Mouse (Mus musculus) G1E (cell line): Measurements from ENCODE around the gene Tmeff2. TPM values are rescaled to one million over a fixed set of nuclear protein-coding genes. Genes with fewer than 3 reads are reported as not detected.

Experiments used
- ATAC-seq: 2 replicates; pipeline ENCODE4 v1.8.0; 2016; ENCODE audit warnings: mild to moderate bottlenecking; ENCODE audit not compliant: insufficient number of reproducible peaks, poor library complexity, low FRiP score, severe bottlenecking; ENCODE audit errors: extremely low read depth
- DNase-seq: peaks from one replicate; pipeline ENCODE4 v3.0.0; 2012; ENCODE audit warnings: low spot score
- H3K27me3 ChIP-seq: 2 replicates; pipeline ENCODE4 v1.6.1; 2012; ENCODE audit warnings: mild to moderate bottlenecking, low read length, inconsistent platforms; ENCODE audit not compliant: insufficient read depth
- H3K36me3 ChIP-seq: replicated peaks from 2 replicates; pipeline ENCODE3; 2012; ENCODE audit warnings: mild to moderate bottlenecking, inconsistent platforms
- H3K4me1 ChIP-seq: 2 replicates; pipeline ENCODE4 v1.6.1; 2012; ENCODE audit warnings: low read depth, low read length, inconsistent platforms, mixed read lengths; ENCODE audit not compliant: insufficient read depth
- H3K4me3 ChIP-seq: 2 replicates; pipeline ENCODE4 v1.5.1; 2012; ENCODE audit warnings: low read depth, mild to moderate bottlenecking, inconsistent platforms, low read length, moderate library complexity, mixed read lengths
- H3K9me3 ChIP-seq: replicated peaks from 2 replicates; pipeline ENCODE4 v1.6.1; 2012; ENCODE audit warnings: inconsistent platforms
- CTCF ChIP-seq: IDR thresholded peaks from 2 replicates; pipeline ENCODE4 v1.5.1; 2012; ENCODE audit warnings: low read depth, low read length, inconsistent platforms, mixed read lengths
- GATA1 ChIP-seq: IDR thresholded peaks from 2 replicates; pipeline ENCODE4 v1.6.1; 2012; ENCODE audit warnings: borderline replicate concordance, low read length, inconsistent platforms, mixed read lengths
- GATA2 ChIP-seq: IDR thresholded peaks from 2 replicates; pipeline ENCODE4 v1.6.1; 2012; ENCODE audit warnings: low read depth, low read length, inconsistent platforms, borderline replicate concordance
- POLR2AphosphoS5 ChIP-seq: IDR thresholded peaks from 2 replicates; pipeline ENCODE4 v1.6.1; 2012; ENCODE audit warnings: low read depth, low read length, inconsistent platforms; ENCODE audit not compliant: insufficient replicate concordance
- TAL1 ChIP-seq: conservative IDR thresholded peaks from 2 replicates; pipeline ENCODE4 v1.6.1; 2012; ENCODE audit warnings: low read depth, low read length, inconsistent platforms, mixed read lengths
- polyA plus RNA-seq: library from polyadenylated mRNA; stranded (reverse); fragments of >175 nt; gene quantifications from 2 replicates; pipeline ENCODE4 v1.2.3, GENCODE M21; 2012
- total RNA-seq, 2 experiments: library from RNA; stranded (forward) in 1 of 2; stranded (reverse) in 1 of 2; fragments of 200-1000 nt in 1 of 2; fragments of >200 nt in 1 of 2; fragmentation: Nextera tagmentation in 1 of 2; gene quantifications; 2 replicates each; pipeline ENCODE4 v1.2.3; 2014 to 2017

The Tmeff2 gene
- total and polyA plus RNA-seq, 3 experiments, result 0.49 TPM; not detected in 2

DNA sequence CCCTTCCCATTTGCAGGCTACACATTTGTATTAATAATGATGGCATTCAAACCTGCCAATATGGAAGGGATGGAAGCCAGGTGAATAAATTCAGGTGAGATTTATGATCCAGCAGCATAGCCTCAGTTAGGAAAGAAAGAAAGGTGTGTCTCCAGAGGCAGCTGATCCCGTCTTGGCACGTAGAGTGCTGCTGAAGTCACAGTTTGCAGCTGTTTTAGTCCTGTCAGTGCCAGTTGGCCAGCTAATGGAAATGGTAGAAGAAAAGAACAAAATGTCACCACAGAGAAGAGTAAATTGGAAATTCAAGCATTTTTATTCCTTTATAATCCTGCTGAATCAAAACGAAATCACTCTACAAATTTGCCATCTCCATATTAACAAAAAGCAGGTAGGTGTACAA is 99.3 kb downstream of the Tmeff2 start:
- no peaks in the 10 kb centered on the region for H3K36me3 ChIP-seq
- no peak overlapping the region for H3K4me3 ChIP-seq
- no peaks in the 10 kb centered on the region for H3K27me3 ChIP-seq
- no peak for TF ChIP-seq GATA2
- no peak for TF ChIP-seq CTCF
- TF ChIP-seq POLR2AphosphoS5, result no peak
- TF ChIP-seq TAL1, result no peak
- no peak for TF ChIP-seq GATA1
- H3K4me1 ChIP-seq, result no peaks in the 10 kb centered on the region
- no peaks in the 10 kb centered on the region for H3K9me3 ChIP-seq
- ATAC-seq (no peak), DNase-seq (no peak)

DNA sequence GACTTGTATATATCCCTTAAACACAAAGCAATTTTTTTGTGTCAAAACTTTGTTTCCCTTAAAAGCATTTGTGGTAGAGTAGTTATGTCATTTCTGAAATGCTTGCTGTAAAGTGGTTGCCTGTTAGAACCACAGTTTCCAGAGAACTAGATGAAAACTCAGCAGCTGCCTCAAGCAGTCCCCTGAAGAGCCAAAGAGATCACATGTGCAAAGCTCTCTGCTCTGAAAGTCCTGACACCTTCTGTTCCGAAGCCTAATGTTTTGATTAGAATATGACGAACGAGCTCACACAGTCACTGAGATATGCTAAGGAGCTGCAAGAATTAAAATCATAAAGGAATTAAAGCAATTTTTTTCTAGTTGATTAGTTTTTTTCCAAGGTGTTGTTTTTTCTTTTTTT is 107.9 kb downstream of the Tmeff2 start:
- H3K27me3 ChIP-seq, result no peaks in the 10 kb centered on the region
- H3K4me3 ChIP-seq, result no peak overlapping the region
- no peak for DNase-seq
- no peaks in the 10 kb centered on the region for H3K36me3 ChIP-seq
- no peaks in the 10 kb centered on the region for H3K4me1 ChIP-seq
- TF ChIP-seq CTCF (no peak), GATA2 (no peak), POLR2AphosphoS5 (no peak), TAL1 (no peak), GATA1 (no peak)
- ATAC-seq, result no peak
- H3K9me3 ChIP-seq, result no peaks in the 10 kb centered on the region

DNA sequence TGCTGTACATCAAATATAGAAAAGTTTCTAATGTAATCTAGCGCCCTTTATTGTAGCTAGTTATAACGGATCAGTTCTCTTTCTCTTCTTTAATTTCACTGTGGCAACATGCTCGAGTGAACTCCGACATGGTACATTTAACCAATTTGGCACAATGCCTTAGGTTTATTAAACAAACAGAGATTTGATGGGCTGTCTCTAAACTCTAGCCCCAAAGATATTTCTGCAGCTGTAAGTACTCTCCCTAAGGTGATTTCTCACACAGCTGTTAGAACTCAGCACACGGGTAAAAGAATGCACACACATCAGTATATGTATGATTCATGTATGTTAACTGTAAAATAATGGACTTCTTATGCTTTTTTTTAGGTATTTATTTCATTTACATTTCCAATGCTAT is 139.8 kb downstream of the Tmeff2 start:
- no peak for ATAC-seq
- H3K36me3 ChIP-seq, result no peaks in the 10 kb centered on the region
- no peak overlapping the region for H3K4me3 ChIP-seq
- no peak for DNase-seq
- no peaks in the 10 kb centered on the region for H3K4me1 ChIP-seq
- TF ChIP-seq POLR2AphosphoS5 (no peak), GATA2 (no peak), TAL1 (no peak), CTCF (no peak), GATA1 (no peak)
- H3K9me3 ChIP-seq, result no peaks in the 10 kb centered on the region
- H3K27me3 ChIP-seq, result no peaks in the 10 kb centered on the region

DNA sequence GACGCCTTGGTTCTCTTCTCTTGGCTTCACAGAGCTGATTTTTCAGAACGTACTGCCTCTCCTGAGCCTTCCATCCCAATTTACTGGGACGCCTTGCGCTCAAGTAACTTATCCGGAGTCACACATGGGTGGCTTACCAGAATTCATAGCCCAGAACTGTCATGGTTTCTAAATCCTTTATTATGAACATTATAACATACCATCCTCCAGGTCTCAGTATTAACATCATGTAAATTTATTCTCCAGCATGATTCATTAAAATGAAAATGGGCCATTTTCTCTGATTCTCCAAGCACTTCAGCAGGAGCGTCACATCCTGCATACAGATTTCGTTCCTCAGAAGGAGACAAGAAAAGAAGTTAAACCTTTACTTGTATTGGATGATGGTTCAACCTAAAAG is 144.4 kb downstream of the Tmeff2 start:
- no peaks in the 10 kb centered on the region for H3K27me3 ChIP-seq
- no peak overlapping the region for H3K4me3 ChIP-seq
- H3K9me3 ChIP-seq, result no peaks in the 10 kb centered on the region
- H3K4me1 ChIP-seq, result no peaks in the 10 kb centered on the region
- no peaks in the 10 kb centered on the region for H3K36me3 ChIP-seq
- ATAC-seq (no peak), DNase-seq (no peak)
- TF ChIP-seq TAL1, result no peak
- TF ChIP-seq POLR2AphosphoS5, result no peak
- no peak for TF ChIP-seq GATA2
- no peak for TF ChIP-seq CTCF
- no peak for TF ChIP-seq GATA1

DNA sequence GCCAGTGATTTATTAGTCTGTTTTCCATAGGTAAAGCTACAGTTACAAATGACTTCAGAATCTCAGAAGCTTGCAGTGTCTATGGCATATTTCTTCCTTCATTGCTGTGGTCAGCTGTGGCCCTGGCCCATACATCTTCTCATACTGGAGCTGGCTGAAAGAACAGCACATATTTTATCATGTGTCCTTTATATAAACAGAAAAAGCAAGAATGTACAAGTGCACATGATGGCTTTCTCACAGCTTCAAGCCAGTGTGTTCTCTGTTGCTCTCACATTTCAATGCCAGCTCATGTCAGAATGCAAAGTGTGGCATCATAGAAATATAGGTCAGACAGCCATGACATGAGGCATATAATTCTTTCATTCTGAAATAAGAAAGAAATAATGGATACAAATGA is 164.1 kb downstream of the Tmeff2 start:
- Histone ChIP-seq H3K4me1 (no peaks in the 10 kb centered on the region), H3K9me3 (no peaks in the 10 kb centered on the region), H3K4me3 (no peak overlapping the region), H3K27me3 (no peaks in the 10 kb centered on the region), H3K36me3 (no peaks in the 10 kb centered on the region)
- ATAC-seq, result no peak
- TF ChIP-seq GATA1, result no peak
- TF ChIP-seq CTCF, result no peak
- no peak for TF ChIP-seq TAL1
- no peak for DNase-seq

DNA sequence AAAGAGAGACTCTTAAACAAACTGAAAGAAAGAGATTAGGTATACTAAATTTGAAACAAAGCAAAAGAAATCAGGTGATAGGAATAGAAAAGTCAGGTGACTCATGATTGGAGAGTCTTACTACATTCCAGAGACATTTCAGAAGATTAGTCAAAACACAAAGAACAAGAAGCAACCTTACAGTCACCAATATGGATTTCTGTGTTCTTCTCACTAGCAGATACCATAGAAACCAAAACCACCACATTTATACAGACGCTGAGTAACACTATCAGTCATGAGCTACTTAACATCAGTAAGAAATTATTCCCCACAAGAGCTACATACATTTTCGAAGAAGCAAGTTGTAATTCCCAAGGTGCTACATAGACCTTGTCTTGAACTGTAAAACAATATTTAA is 165.2 kb downstream of the Tmeff2 start:
- Histone ChIP-seq H3K36me3 (no peaks in the 10 kb centered on the region), H3K9me3 (no peaks in the 10 kb centered on the region), H3K4me3 (no peak overlapping the region), H3K4me1 (no peaks in the 10 kb centered on the region), H3K27me3 (no peaks in the 10 kb centered on the region)
- TF ChIP-seq POLR2AphosphoS5 (no peak), GATA1 (no peak), GATA2 (no peak), TAL1 (no peak), CTCF (no peak)
- no peak for ATAC-seq
- DNase-seq, result no peak

DNA sequence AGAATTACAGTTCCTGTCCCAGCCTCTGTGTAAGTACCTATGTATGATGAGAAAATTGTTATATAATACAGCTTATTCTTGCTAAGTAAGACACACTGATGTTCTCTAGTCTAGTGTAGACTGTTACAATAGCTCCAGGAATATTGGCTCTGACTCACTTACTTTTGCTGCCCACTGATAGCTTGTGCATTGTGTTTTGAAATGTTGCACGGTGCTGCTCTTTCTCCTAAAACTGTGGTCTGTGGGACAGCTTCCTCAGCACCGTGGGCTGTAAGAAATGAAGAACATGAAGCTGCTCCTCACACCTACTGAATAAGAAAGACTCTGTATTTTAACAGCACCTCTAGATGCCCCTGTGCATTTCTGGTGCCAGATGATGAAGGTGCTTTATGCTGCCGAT is 168.4 kb downstream of the Tmeff2 start:
- H3K4me3 ChIP-seq, result no peak overlapping the region
- H3K36me3 ChIP-seq, result no peaks in the 10 kb centered on the region
- no peaks in the 10 kb centered on the region for H3K27me3 ChIP-seq
- TF ChIP-seq GATA1, result no peak
- TF ChIP-seq CTCF, result no peak
- no peak for TF ChIP-seq GATA2
- no peak for TF ChIP-seq TAL1
- no peak for TF ChIP-seq POLR2AphosphoS5
- no peaks in the 10 kb centered on the region for H3K9me3 ChIP-seq
- no peaks in the 10 kb centered on the region for H3K4me1 ChIP-seq
- DNase-seq (no peak), ATAC-seq (no peak)
